Mouse (Mus musculus) heart, adult 2 months (tissue): Measurements from ENCODE around the gene Frmd8.

Experiments
- CTCF ChIP-seq: fragments of 200-600 bp; IDR thresholded peaks from 2 replicates; pipeline ENCODE4 v1.8.1; 2022; ENCODE audit warnings: antibody characterized with exemption, mild to moderate bottlenecking, moderate library complexity
- EP300 ChIP-seq: fragments of 200-500 bp; IDR thresholded peaks from 2 replicates; pipeline ENCODE4 v1.6.1; 2011; ENCODE audit warnings: low read depth, low read length, control low read depth; ENCODE audit not compliant: insufficient read depth

DNA sequence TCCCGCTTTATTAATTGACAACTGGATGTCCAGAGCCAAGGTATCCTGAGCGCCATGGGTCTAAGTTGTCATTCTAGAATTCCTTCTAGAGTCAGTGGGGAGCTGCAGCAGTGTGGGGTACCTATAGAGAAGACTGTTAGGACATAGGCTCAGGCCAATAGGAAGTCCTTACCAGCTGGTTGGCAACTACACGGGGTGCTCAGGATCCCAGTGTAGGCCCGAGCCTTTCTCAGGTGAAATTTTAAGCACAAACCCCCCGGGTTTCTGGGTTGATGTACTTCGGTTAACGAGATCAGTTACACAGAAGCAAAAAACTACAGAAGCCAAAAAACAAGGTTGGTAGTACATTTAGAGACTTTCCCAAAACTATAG, 52.3 kb downstream of the Frmd8 start:
- TF ChIP-seq EP300 (no peak), CTCF (no peak)
